Mouse (Mus musculus) intestine, postnatal 0 days (tissue): ENCODE measurements around the gene Pgbd5. TPM values are rescaled to one million over a fixed set of nuclear protein-coding genes. Genes with fewer than 3 reads are reported as not detected.

Experiments
- ATAC-seq: fragments of 200-750 bp; cut with Nextera tagmentation; 2 replicates; pipeline ENCODE4 v1.8.0; 2017; ENCODE audit warnings: mild to moderate bottlenecking, moderate TSS enrichment, moderate library complexity
- H3K27ac ChIP-seq: fragments of 300-500 bp; sonication (generic); 2 replicates; pipeline ENCODE4 v1.5.1; 2014; ENCODE audit warnings: mild to moderate bottlenecking, low read depth, low read length, moderate library complexity
- H3K27me3 ChIP-seq: fragments of 300-500 bp; sonication (generic); replicated peaks from 2 replicates; pipeline ENCODE4 v1.6.1; 2014; ENCODE audit warnings: low read length, mixed read lengths; ENCODE audit not compliant: control insufficient read depth, insufficient read depth
- H3K36me3 ChIP-seq: fragments of 300-500 bp; sonication (generic); 2 replicates; pipeline ENCODE4 v1.6.1; 2014; ENCODE audit warnings: mild to moderate bottlenecking, moderate library complexity; ENCODE audit not compliant: control insufficient read depth, insufficient read depth
- H3K4me1 ChIP-seq: fragments of 300-500 bp; sonication (generic); replicated peaks from 2 replicates; pipeline ENCODE4 v1.6.1; 2014; ENCODE audit warnings: antibody characterized with exemption, low read length, mixed read lengths; ENCODE audit not compliant: control insufficient read depth, insufficient read depth
- H3K4me2 ChIP-seq: fragments of 300-500 bp; sonication (generic); replicated peaks from 2 replicates; pipeline ENCODE4 v1.6.1; 2014; ENCODE audit warnings: low read depth, mild to moderate bottlenecking, moderate library complexity
- H3K4me3 ChIP-seq: fragments of 300-500 bp; sonication (generic); 2 replicates; pipeline ENCODE4 v1.5.1; 2014; ENCODE audit warnings: low read depth, low read length
- H3K9ac ChIP-seq: fragments of 300-500 bp; sonication (generic); 2 replicates; pipeline ENCODE4 v1.6.1; 2014; ENCODE audit warnings: mild to moderate bottlenecking, low read depth, low read length
- H3K9me3 ChIP-seq: fragments of 300-500 bp; sonication (generic); 2 replicates; pipeline ENCODE4 v1.6.1; 2016; ENCODE audit warnings: mixed run types; ENCODE audit not compliant: control insufficient read depth
- CTCF ChIP-seq: sonication (generic); IDR thresholded peaks from 2 replicates; pipeline ENCODE4 v1.5.1; 2016; ENCODE audit warnings: low read depth, mild to moderate bottlenecking, control low read depth, antibody characterized with exemption, moderate library complexity
- WGBS: fragments of 180-500 bp; shearing (Covaris S2); extraction: QIAGEN DNeasy Blood & Tissue Kit; methylation state at CpG from one replicate; pipeline ENCODE4 v1.1.7; 2014; 5-methylcytosine and 5-hydroxymethylcytosine counted together
- polyA plus RNA-seq: library from polyadenylated mRNA; unstranded; fragments of >200 nt; fragmentation: Nextera tagmentation; extraction: Ambion mirVana; gene quantifications from 2 replicates; pipeline ENCODE4 v1.2.1, GENCODE M21; 2015

Pgbd5 gene
- polyA plus RNA-seq, 1 experiment from 2014 or later, result 1.9 TPM

- Histone ChIP-seq H3K4me2 (no peak overlapping the region), H3K4me1 (no peaks in the 10 kb centered on the region), H3K4me3 (no peak overlapping the region), H3K36me3 (no peaks in the 10 kb centered on the region), H3K27ac (no peak overlapping the region), H3K9ac (no peak overlapping the region), H3K9me3 (no peaks in the 10 kb centered on the region), H3K27me3 (no peaks in the 10 kb centered on the region)
- 67% methylated on average over 6 of the region's 6 CpGs for WGBS
- ATAC-seq, result no peak
- peak; percentile 36 for TF ChIP-seq CTCF
Observed at GRCm38 (mm10) chr8:124379289-124379688, 60.2 kb downstream of the Pgbd5 start.

GRCm38 (mm10) chr8:124376406-124376805 is 63.1 kb downstream of the Pgbd5 start:
- Histone ChIP-seq H3K9me3 (no peaks in the 10 kb centered on the region), H3K36me3 (no peaks in the 10 kb centered on the region), H3K27me3 (no peaks in the 10 kb centered on the region), H3K27ac (no peak overlapping the region), H3K9ac (no peak overlapping the region), H3K4me2 (no peak overlapping the region), H3K4me3 (no peak overlapping the region), H3K4me1 (no peaks in the 10 kb centered on the region)
- ATAC-seq, result no peak
- TF ChIP-seq CTCF, result no peak
- WGBS, result 93% methylated on average over 12 of the region's 12 CpGs

- H3K4me2 ChIP-seq, result no peak overlapping the region
- 85% methylated on average over 9 of the region's 9 CpGs for WGBS
- no peaks in the 10 kb centered on the region for H3K27me3 ChIP-seq
- no peak overlapping the region for H3K27ac ChIP-seq
- ATAC-seq, result no peak
- no peak for TF ChIP-seq CTCF
- H3K36me3 ChIP-seq, result no peaks in the 10 kb centered on the region
- no peak overlapping the region for H3K9ac ChIP-seq
- no peak overlapping the region for H3K4me3 ChIP-seq
- no peaks in the 10 kb centered on the region for H3K4me1 ChIP-seq
- no peaks in the 10 kb centered on the region for H3K9me3 ChIP-seq
Observed at GRCm38 (mm10) chr8:124375727-124376126, 63.7 kb downstream of the Pgbd5 start.

- WGBS, result 71% methylated on average over 6 of the region's 6 CpGs
Observed at GRCm38 (mm10) chr8:124375168-124375567, 64.3 kb downstream of the Pgbd5 start.

GRCm38 (mm10) chr8:124373753-124374152 is 65.7 kb downstream of the Pgbd5 start:
- Histone ChIP-seq H3K4me3 (no peak overlapping the region), H3K27me3 (no peaks in the 10 kb centered on the region), H3K9me3 (no peaks in the 10 kb centered on the region), H3K4me1 (no peaks in the 10 kb centered on the region), H3K9ac (no peak overlapping the region), H3K4me2 (no peak overlapping the region), H3K27ac (no peak overlapping the region), H3K36me3 (no peaks in the 10 kb centered on the region)
- TF ChIP-seq CTCF, result no peak
- no peak for ATAC-seq
- 90% methylated on average over 5 of the region's 5 CpGs for WGBS

More at GRCm38 (mm10) chr8:124375168-124375567, 64.3 kb downstream of the Pgbd5 start:
- Histone ChIP-seq H3K4me2 (no peak overlapping the region), H3K36me3 (no peaks in the 10 kb centered on the region), H3K27me3 (no peaks in the 10 kb centered on the region), H3K9ac (no peak overlapping the region), H3K4me1 (no peaks in the 10 kb centered on the region), H3K9me3 (no peaks in the 10 kb centered on the region), H3K4me3 (no peak overlapping the region), H3K27ac (no peak overlapping the region)
- no peak for TF ChIP-seq CTCF
- ATAC-seq, result no peak

GRCm38 (mm10) chr8:124371410-124372123 is 67.9 kb downstream of the Pgbd5 start:
- H3K36me3 ChIP-seq, result no peaks in the 10 kb centered on the region
- no peaks in the 10 kb centered on the region for H3K9me3 ChIP-seq
- no peak overlapping the region for H3K27ac ChIP-seq
- TF ChIP-seq CTCF, result no peak
- no peaks in the 10 kb centered on the region for H3K4me1 ChIP-seq
- H3K9ac ChIP-seq, result no peak overlapping the region
- H3K4me2 ChIP-seq, result no peak overlapping the region
- WGBS, result 83% methylated on average over 23 of the region's 23 CpGs
- no peak for ATAC-seq
- H3K4me3 ChIP-seq, result no peak overlapping the region
- no peaks in the 10 kb centered on the region for H3K27me3 ChIP-seq
